Mouse (Mus musculus): ENCODE measurements around the gene Ccdc34. TPM values are rescaled to one million over a fixed set of nuclear protein-coding genes. Genes with fewer than 3 reads are reported as not detected.

Gene Ccdc34
- total and polyA plus RNA-seq, 3 experiments, result 17.2 to 44.6 (median 22.4) TPM

DNA sequence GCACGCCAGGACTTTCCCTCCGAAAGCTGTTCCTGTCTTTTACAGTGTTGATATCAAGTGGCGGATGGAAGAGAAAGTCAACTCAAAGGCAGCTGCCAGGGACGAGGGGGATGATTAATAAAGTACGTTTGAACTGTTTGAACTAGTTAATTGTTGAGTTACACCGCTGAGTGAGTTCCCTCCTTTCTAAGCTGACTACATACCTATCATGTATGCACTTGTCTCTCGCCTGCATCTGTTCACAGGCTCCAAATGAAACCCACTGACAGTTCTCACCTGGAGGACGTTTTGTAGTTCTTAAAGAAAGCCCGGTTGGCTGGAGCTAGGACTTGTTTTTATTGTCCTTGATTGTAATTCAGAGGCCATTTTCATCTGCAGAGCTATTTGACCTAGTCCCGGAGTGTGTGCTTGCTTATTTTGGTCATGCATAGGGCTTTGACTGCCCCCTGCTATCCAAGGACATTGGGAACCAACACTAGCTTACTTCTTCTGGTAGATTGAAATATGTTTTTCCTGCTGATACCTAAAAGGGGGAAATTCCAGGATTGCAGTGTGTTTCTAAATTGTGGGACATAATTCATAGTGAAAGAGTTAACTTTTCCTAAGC lies 47.6 kb upstream of the Ccdc34 start:
- dilution Hi-C loops (cut with MboI; ENCODE audit: extremely low pct_ligation_motif_present, extremely low pct_unique_long_range_greater_than_20kb, low sequenced_read_pairs) (no loop called here), in situ Hi-C loops (cut with MboI; ENCODE audit: low pct_ligation_motif_present, low pct_unique_long_range_greater_than_20kb, low sequenced_read_pairs) (no loop called here)
- Histone ChIP-seq H3K4me1 (ENCODE audit: control insufficient read depth in 1 of 2, insufficient read depth in 2 of 2) (peaks cover 2 to 6% of the 10 kb centered on the region in 2 experiments; a peak in 1 of 4 replicates), H3K79me2 (replicated peaks; ENCODE audit: control insufficient read depth, extremely low read depth, insufficient read depth, poor library complexity, severe bottlenecking) (no peaks in the 10 kb centered on the region), H3K27ac (ENCODE audit: insufficient read depth, low read depth) (no peak overlapping the region), H3K36me3 (replicated peaks in 1 of 2; ENCODE audit: control insufficient read depth in 1 of 2, insufficient read depth in 1 of 2, low read length in 1 of 2) (no peaks in the 10 kb centered on the region), H3K4me2 (ENCODE audit: insufficient read depth, low read depth, poor library complexity, severe bottlenecking) (no peak overlapping the region), H3K9ac (ENCODE audit: insufficient read depth, low read depth) (no peak overlapping the region), H3K4me3 (replicated peaks in 1 of 3; ENCODE audit: low read depth in 2 of 3, low read length in 2 of 3, poor library complexity in 1 of 3) (no peak overlapping the region), H3K9me3 (replicated peaks; ENCODE audit: low read length) (no peaks in the 10 kb centered on the region), H3K27me3 (replicated peaks) (no peaks in the 10 kb centered on the region)
- TF ChIP-seq IRF4 (IDR thresholded peaks at IDR 0.05; ENCODE audit: low read depth, low read length) (no peak), KAT2A (IDR thresholded peaks at IDR 0.05; ENCODE audit: insufficient replicate concordance, low read length) (no peak), TBP (conservative IDR thresholded peaks at IDR 0.05; ENCODE audit: low read depth, low read length) (no peak), GABPA (IDR thresholded peaks at IDR 0.05; ENCODE audit: insufficient replicate concordance, low read depth, low read length) (no peak), BHLHE40 (IDR thresholded peaks at IDR 0.05; ENCODE audit: low read depth, low read length) (no peak), POLR2AphosphoS2 (IDR thresholded peaks at IDR 0.05; ENCODE audit: low read depth, low read length) (no peak), EP300 (IDR thresholded peaks at IDR 0.05; ENCODE audit: low read length) (no peak), PAX5 (IDR thresholded peaks at IDR 0.05; ENCODE audit: low read length) (no peak), ZKSCAN1 (IDR thresholded peaks at IDR 0.05; ENCODE audit: borderline replicate concordance, low read depth, low read length) (no peak), CHD2 (IDR thresholded peaks at IDR 0.05; ENCODE audit: low read length) (no peak), NELFE (IDR thresholded peaks at IDR 0.05; ENCODE audit: low read depth, low read length) (no peak), MXI1 (IDR thresholded peaks at IDR 0.05; ENCODE audit: low read depth, low read length) (no peak), JUND (conservative IDR thresholded peaks at IDR 0.05; ENCODE audit: low read depth, low read length) (no peak), HCFC1 (IDR thresholded peaks at IDR 0.05; ENCODE audit: low read depth, low read length) (no peak), POLR2A (IDR thresholded peaks at IDR 0.05; ENCODE audit: low read depth, low read length) (no peak), E2F4 (IDR thresholded peaks at IDR 0.05; ENCODE audit: insufficient replicate concordance, low read depth, low read length) (no peak), SIN3A (IDR thresholded peaks at IDR 0.05; ENCODE audit: low read length) (no peak), MYC (IDR thresholded peaks at IDR 0.05; ENCODE audit: low read depth, low read length) (no peak)
- DNase-seq (ENCODE audit: extremely low read depth), result no peak

DNA sequence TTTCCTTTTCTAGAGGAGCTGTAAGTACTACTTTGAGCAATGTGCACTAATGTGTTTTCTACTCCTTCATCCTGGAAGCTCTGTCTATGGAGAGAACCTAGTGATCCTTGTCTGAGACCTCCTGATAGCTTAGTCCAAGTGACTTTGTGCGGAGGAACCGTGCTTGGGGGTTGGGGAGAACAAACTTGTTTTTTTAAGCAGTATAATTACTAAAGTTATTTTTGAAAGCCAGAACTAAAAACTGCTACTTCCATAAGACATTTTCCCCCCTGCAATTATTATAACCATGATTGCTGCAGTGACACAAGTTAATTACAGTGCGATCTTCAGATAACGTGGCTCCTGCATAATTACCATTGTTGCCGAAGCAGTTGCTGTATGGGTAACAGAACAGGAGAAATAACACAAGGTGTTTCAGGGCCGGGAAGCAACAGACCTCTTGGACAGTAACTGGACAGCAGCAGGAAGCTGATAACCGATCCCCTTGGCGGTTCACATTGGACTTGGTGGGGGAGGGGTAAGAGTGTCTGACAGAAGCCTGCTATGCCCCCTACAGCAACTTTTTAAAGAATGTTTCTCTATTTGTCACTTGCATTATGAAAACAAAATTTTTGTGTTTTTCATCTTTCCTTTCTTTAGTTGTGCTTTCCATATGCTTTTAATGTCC lies 46.7 kb upstream of the Ccdc34 start:
- in situ Hi-C loops (cut with MboI; ENCODE audit: low pct_ligation_motif_present, low pct_unique_long_range_greater_than_20kb, low sequenced_read_pairs) (no loop called here), dilution Hi-C loops (cut with MboI; ENCODE audit: extremely low pct_ligation_motif_present, extremely low pct_unique_long_range_greater_than_20kb, low sequenced_read_pairs) (no loop called here)
- TF ChIP-seq MAFK (IDR thresholded peaks at IDR 0.05; ENCODE audit: insufficient replicate concordance, low read length) (no peak), GABPA (IDR thresholded peaks at IDR 0.05; ENCODE audit: insufficient replicate concordance, low read depth, low read length) (no peak), CHD2 (IDR thresholded peaks at IDR 0.05; ENCODE audit: low read length) (no peak), MAX (IDR thresholded peaks at IDR 0.05; ENCODE audit: low read length) (no peak), EP300 (IDR thresholded peaks at IDR 0.05; ENCODE audit: low read length) (no peak), HCFC1 (IDR thresholded peaks at IDR 0.05; ENCODE audit: low read depth, low read length) (no peak), NELFE (IDR thresholded peaks at IDR 0.05; ENCODE audit: low read depth, low read length) (no peak)
- Histone ChIP-seq H3K4me2 (ENCODE audit: insufficient read depth, low read depth, poor library complexity, severe bottlenecking) (no peak overlapping the region), H3K36me3 (replicated peaks in 1 of 2; ENCODE audit: control insufficient read depth in 1 of 2, insufficient read depth in 1 of 2, low read length in 1 of 2) (peaks cover 0 to 3% of the 10 kb centered on the region in 2 experiments), H3K4me1 (ENCODE audit: control insufficient read depth in 1 of 2, insufficient read depth in 2 of 2) (peaks cover 2 to 6% of the 10 kb centered on the region in 2 experiments; a peak in 1 of 4 replicates), H3K79me2 (replicated peaks; ENCODE audit: control insufficient read depth, extremely low read depth, insufficient read depth, poor library complexity, severe bottlenecking) (no peaks in the 10 kb centered on the region), H3K9me3 (replicated peaks; ENCODE audit: low read length) (no peaks in the 10 kb centered on the region), H3K4me3 (replicated peaks in 1 of 3; ENCODE audit: low read depth in 2 of 3, low read length in 2 of 3, poor library complexity in 1 of 3) (no peak overlapping the region), H3K9ac (ENCODE audit: insufficient read depth, low read depth) (no peak overlapping the region), H3K27me3 (replicated peaks) (no peaks in the 10 kb centered on the region), H3K27ac (ENCODE audit: insufficient read depth, low read depth) (no peak overlapping the region)
- no peak for DNase-seq (ENCODE audit: extremely low read depth)
